Mouse (Mus musculus): ENCODE results near the gene Il31ra.

GRCm38 (mm10) chr13:112573800-112574199 is 20.4 kb downstream of the Il31ra start:
- TF ChIP-seq POLR2A (IDR thresholded peaks at IDR 0.05; ENCODE audit: low read depth, low read length) (no peak), CTCF (IDR thresholded peaks at IDR 0.05; ENCODE audit: extremely low read depth, insufficient read depth, insufficient read length, insufficient replicate concordance) (no peak)

Measured in spleen, adult 2 months (tissue).